Mouse (Mus musculus): Measurements from ENCODE around the gene Bbs12. TPM values are rescaled to one million over a fixed set of nuclear protein-coding genes. Genes with fewer than 3 reads are reported as not detected.

The Bbs12 gene
- polyA plus RNA-seq, 1 experiment from 2014 or later, result 10.6 TPM

DNA sequence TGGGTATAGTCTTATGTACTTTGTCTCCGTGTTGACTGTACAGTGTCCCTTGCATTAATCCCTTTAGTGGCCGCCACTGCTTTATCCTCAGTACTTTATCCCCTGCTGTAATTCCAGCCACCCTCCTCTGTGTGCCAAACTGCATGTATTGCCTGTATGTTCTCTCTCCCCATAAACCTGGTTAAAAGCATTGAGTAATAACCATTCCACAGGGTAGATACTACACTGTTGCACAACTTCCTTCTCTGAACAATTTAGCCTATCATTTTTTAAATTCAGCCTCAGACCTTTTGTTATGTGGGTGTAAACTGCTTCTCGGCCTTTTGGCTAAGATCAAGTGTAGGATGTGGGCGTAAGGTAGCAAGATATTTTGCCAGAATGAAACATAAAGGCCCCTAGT lies 52.8 kb downstream of the Bbs12 start:
- ATAC-seq (ENCODE audit: low FRiP score, low TSS enrichment), result no peak
- 87% methylated on average over 4 of the region's 4 CpGs for WGBS
- peaks cover 2% of the 10 kb centered on the region; the same call in 1 of the 2 replicates for H3K4me1 ChIP-seq (ENCODE audit: control insufficient read depth, insufficient read depth, low read length)

DNA sequence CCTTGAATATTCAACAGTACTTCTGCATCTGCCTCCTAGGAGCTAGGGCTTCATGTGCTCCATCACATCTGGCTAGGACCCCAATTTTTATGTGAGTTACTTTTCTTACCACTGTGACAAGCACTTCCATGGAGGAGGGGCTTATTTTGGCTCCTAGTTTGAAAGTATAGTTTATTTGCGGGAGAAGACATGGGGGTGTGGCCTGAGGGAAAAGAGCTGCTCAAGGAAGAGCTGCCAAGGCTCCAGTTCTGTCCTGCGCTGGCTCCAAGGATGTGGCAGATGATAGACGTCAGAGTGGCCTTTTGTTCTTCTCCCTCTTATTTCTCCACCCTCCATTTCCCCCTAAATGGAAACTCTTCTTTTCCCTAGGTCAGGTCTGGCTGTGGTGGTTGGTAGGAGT lies 53.6 kb downstream of the Bbs12 start:
- ATAC-seq (ENCODE audit: low FRiP score, low TSS enrichment), result no peak
- Histone ChIP-seq H3K9ac (ENCODE audit: low read depth, low read length) (no peak overlapping the region), H3K27me3 (ENCODE audit: control insufficient read depth, insufficient read depth, low read length) (no peaks in the 10 kb centered on the region), H3K4me3 (ENCODE audit: low read length) (no peak overlapping the region), H3K4me1 (ENCODE audit: control insufficient read depth, insufficient read depth, low read length) (peaks cover 6% of the 10 kb centered on the region; the same call in 1 of the 2 replicates), H3K36me3 (ENCODE audit: control insufficient read depth, insufficient read depth, low read length) (no peaks in the 10 kb centered on the region), H3K27ac (ENCODE audit: low read depth, low read length) (no peak overlapping the region), H3K9me3 (ENCODE audit: control insufficient read depth, low read length) (no peaks in the 10 kb centered on the region), H3K4me2 (replicated peaks; ENCODE audit: low read depth, low read length) (no peak overlapping the region)
- 43% methylated on average over 3 of the region's 3 CpGs for WGBS

More for the DNA sequence above, 52.8 kb downstream of the Bbs12 start:
- H3K27me3 ChIP-seq (ENCODE audit: control insufficient read depth, insufficient read depth, low read length), result no peaks in the 10 kb centered on the region
- H3K27ac ChIP-seq (ENCODE audit: low read depth, low read length), result no peak overlapping the region
- no peak overlapping the region for H3K4me2 ChIP-seq (replicated peaks; ENCODE audit: low read depth, low read length)
- no peak overlapping the region for H3K9ac ChIP-seq (ENCODE audit: low read depth, low read length)
- no peaks in the 10 kb centered on the region for H3K36me3 ChIP-seq (ENCODE audit: control insufficient read depth, insufficient read depth, low read length)
- no peak overlapping the region for H3K4me3 ChIP-seq (ENCODE audit: low read length)
- no peaks in the 10 kb centered on the region for H3K9me3 ChIP-seq (ENCODE audit: control insufficient read depth, low read length)

DNA sequence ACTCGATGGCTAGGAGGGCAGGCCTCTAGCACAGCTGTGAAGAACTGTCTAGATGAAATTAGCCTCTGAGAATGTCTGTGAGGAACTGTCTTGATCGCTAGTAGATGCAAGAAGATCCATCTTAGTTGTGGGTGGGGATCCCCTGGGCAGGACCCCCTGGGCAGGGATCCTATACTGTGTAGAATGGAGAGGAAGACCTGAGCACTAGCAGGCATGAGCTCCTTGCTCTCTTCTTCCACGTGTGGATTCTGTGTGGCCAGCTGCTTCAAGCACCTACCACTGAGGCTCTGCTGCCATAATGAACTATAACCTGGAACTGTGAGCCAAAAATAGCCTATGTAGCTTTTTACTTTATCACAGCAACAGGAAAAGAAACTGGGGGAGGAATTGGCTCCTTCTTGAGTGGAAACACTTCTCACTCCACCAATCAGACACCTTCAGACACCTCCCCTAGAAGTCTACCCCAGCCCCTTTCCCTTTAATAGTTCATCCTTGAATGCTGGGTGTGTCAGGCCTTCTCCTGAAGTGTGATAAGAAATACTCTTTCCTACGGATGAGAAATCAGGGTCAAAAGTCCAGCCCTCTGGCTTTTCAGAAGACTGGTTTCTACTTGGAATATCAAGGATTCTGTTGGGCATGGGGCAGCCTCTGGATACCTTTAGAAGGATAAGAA lies 54.2 kb downstream of the Bbs12 start:
- WGBS, result 56% methylated on average over 4 of the region's 4 CpGs
- H3K27me3 ChIP-seq (ENCODE audit: control insufficient read depth, insufficient read depth, low read length), result no peaks in the 10 kb centered on the region
- no peaks in the 10 kb centered on the region for H3K36me3 ChIP-seq (ENCODE audit: control insufficient read depth, insufficient read depth, low read length)
- H3K4me3 ChIP-seq (ENCODE audit: low read length), result no peak overlapping the region
- H3K9ac ChIP-seq (ENCODE audit: low read depth, low read length), result no peak overlapping the region
- no peaks in the 10 kb centered on the region for H3K9me3 ChIP-seq (ENCODE audit: control insufficient read depth, low read length)
- H3K4me2 ChIP-seq (replicated peaks; ENCODE audit: low read depth, low read length), result no peak overlapping the region
- peaks cover 6% of the 10 kb centered on the region; the same call in 1 of the 2 replicates for H3K4me1 ChIP-seq (ENCODE audit: control insufficient read depth, insufficient read depth, low read length)
- ATAC-seq (ENCODE audit: low FRiP score, low TSS enrichment), result no peak
- no peak overlapping the region for H3K27ac ChIP-seq (ENCODE audit: low read depth, low read length)

DNA sequence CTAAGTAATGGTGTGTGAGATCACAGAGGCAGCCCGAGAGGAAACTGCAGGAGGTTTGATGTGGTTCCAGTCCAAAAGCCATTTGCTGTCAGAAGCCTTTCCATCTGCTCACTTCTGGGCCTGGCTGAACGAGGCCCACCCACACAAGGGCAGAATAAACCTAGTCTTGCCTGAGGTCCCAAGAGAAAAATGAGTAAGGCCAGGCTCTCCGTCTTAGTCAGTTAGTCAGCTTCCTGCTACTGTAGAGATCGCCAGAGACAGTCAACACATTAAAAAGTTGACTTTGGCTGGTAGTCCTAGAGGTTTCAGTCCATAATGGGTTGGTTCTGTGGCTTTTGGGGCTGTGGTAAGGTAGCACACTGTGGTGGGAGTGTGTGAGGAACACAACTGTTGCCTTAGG lies 58.1 kb downstream of the Bbs12 start:
- 35% methylated on average over 4 of the region's 4 CpGs for WGBS
- H3K9me3 ChIP-seq (ENCODE audit: control insufficient read depth, low read length), result no peaks in the 10 kb centered on the region
- no peak overlapping the region for H3K4me3 ChIP-seq (ENCODE audit: low read length)

More for the DNA sequence above, 58.1 kb downstream of the Bbs12 start:
- no peak overlapping the region for H3K9ac ChIP-seq (ENCODE audit: low read depth, low read length)
- no peaks in the 10 kb centered on the region for H3K36me3 ChIP-seq (ENCODE audit: control insufficient read depth, insufficient read depth, low read length)
- peaks cover 6% of the 10 kb centered on the region; the same call in 1 of the 2 replicates for H3K4me1 ChIP-seq (ENCODE audit: control insufficient read depth, insufficient read depth, low read length)
- ATAC-seq (ENCODE audit: low FRiP score, low TSS enrichment), result no peak
- H3K4me2 ChIP-seq (replicated peaks; ENCODE audit: low read depth, low read length), result no peak overlapping the region
- H3K27me3 ChIP-seq (ENCODE audit: control insufficient read depth, insufficient read depth, low read length), result no peaks in the 10 kb centered on the region
- no peak overlapping the region for H3K27ac ChIP-seq (ENCODE audit: low read depth, low read length)

Other genes with a start within 250 kb of the Bbs12 start
- 0.40 TPM in 1 of 2 replicates, not detected in the other for gene Adad1, start 249.0 kb upstream of the Bbs12 start, polyA plus RNA-seq (2014; fragmentation: Nextera tagmentation; extraction: Ambion mirVana)
- gene Il2, start 186.6 kb upstream of the Bbs12 start, polyA plus RNA-seq (2014; fragmentation: Nextera tagmentation; extraction: Ambion mirVana), result 0.27 and 0.30 TPM in 2 replicates
- gene Il21, start 79.9 kb upstream of the Bbs12 start, polyA plus RNA-seq (2014; fragmentation: Nextera tagmentation; extraction: Ambion mirVana), result not detected in 2 replicates
- gene Cetn4, start 154 bp downstream of the Bbs12 start, polyA plus RNA-seq (2014; fragmentation: Nextera tagmentation; extraction: Ambion mirVana), result 1.2 and 3.7 TPM in 2 replicates
- gene Fgf2, start 35.8 kb downstream of the Bbs12 start, polyA plus RNA-seq (2014; fragmentation: Nextera tagmentation; extraction: Ambion mirVana), result 1.4 and 2.2 TPM in 2 replicates
- gene Spata5, start 107.3 kb downstream of the Bbs12 start, polyA plus RNA-seq (2014; fragmentation: Nextera tagmentation; extraction: Ambion mirVana), result 31.9 and 45.3 TPM in 2 replicates
- 7.2 and 7.9 TPM in 2 replicates for gene Nudt6, start 107.7 kb downstream of the Bbs12 start, polyA plus RNA-seq (2014; fragmentation: Nextera tagmentation; extraction: Ambion mirVana)